Mouse (Mus musculus) CH12.LX (cell line): ENCODE measurements around the gene Map9. TPM values are rescaled to one million over a fixed set of nuclear protein-coding genes. Genes with fewer than 3 reads are reported as not detected.

Experiments used
- DNase-seq: peaks from one replicate; pipeline ENCODE4 v3.0.0-alpha.2; 2013; ENCODE audit errors: extremely low read depth
- H3K27ac ChIP-seq: 2 replicates; pipeline ENCODE4 v1.5.1; 2012; ENCODE audit warnings: low read depth, mild to moderate bottlenecking, control low read depth, moderate library complexity; ENCODE audit not compliant: insufficient read depth
- H3K27me3 ChIP-seq: replicated peaks from 2 replicates; pipeline ENCODE3; 2012; ENCODE audit warnings: inconsistent platforms
- H3K36me3 ChIP-seq, 2 experiments: replicated peaks in 1 of 2; 2 replicates each; pipeline versions ENCODE3 to v1.6.1; 2012; ENCODE audit warnings: inconsistent platforms in 1 of 2, low read length in 1 of 2, mild to moderate bottlenecking in 1 of 2, mixed read lengths in 1 of 2, moderate library complexity in 1 of 2; ENCODE audit not compliant: control insufficient read depth in 1 of 2, insufficient read depth in 1 of 2
- H3K4me1 ChIP-seq, 2 experiments: 2 replicates each; pipeline ENCODE4 v1.6.1; 2012; ENCODE audit warnings: inconsistent platforms in 1 of 2, moderate library complexity in 1 of 2; ENCODE audit not compliant: insufficient read depth in 2 of 2, control insufficient read depth in 1 of 2
- H3K4me2 ChIP-seq: 2 replicates; pipeline ENCODE4 v1.6.1; 2012; ENCODE audit warnings: low read depth, mild to moderate bottlenecking, control low read depth; ENCODE audit not compliant: poor library complexity, insufficient read depth, severe bottlenecking
- H3K4me3 ChIP-seq, 3 experiments: fragments of 150-350 bp in 1 of 3; sonication (generic) in 1 of 3; replicated peaks in 1 of 3; 2 replicates each; pipeline versions ENCODE3 to v1.5.1; 2011 to 2012; ENCODE audit warnings: low read depth in 2 of 3, low read length in 2 of 3, mild to moderate bottlenecking in 2 of 3, moderate library complexity in 2 of 3, control low read depth in 1 of 3, improper control_type of control experiment in 1 of 3, inconsistent platforms in 1 of 3, mixed read lengths in 1 of 3; ENCODE audit not compliant: poor library complexity in 1 of 3
- H3K79me2 ChIP-seq: replicated peaks from 2 replicates; pipeline ENCODE4 v1.6.1; 2012; ENCODE audit warnings: mild to moderate bottlenecking, moderate library complexity; ENCODE audit not compliant: control insufficient read depth, poor library complexity, insufficient read depth, severe bottlenecking; ENCODE audit errors: extremely low read depth
- H3K9ac ChIP-seq: 2 replicates; pipeline ENCODE4 v1.6.1; 2012; ENCODE audit warnings: low read depth, mild to moderate bottlenecking, control low read depth, moderate library complexity; ENCODE audit not compliant: insufficient read depth
- H3K9me3 ChIP-seq: replicated peaks from 2 replicates; pipeline ENCODE3; 2012; ENCODE audit warnings: low read length, inconsistent platforms, mixed read lengths
- CTCF ChIP-seq, 2 experiments: IDR thresholded peaks in 1 of 2; conservative IDR thresholded peaks in 1 of 2; 2 replicates each; pipeline ENCODE4 v1.5.1; 2011 to 2012; ENCODE audit warnings: low read depth in 2 of 2, low read length in 2 of 2, improper control_type of control experiment in 1 of 2, inconsistent platforms in 1 of 2, mild to moderate bottlenecking in 1 of 2, moderate library complexity in 1 of 2
- E2F4 ChIP-seq: IDR thresholded peaks from 2 replicates; pipeline ENCODE4 v1.6.1; 2011; ENCODE audit warnings: low read depth, low read length, improper control_type of control experiment; ENCODE audit not compliant: insufficient replicate concordance
- EP300 ChIP-seq: IDR thresholded peaks from 2 replicates; pipeline ENCODE4 v1.6.1; 2011; ENCODE audit warnings: low read length, improper control_type of control experiment
- ETS1 ChIP-seq: conservative IDR thresholded peaks from 2 replicates; pipeline ENCODE4 v1.6.1; 2012; ENCODE audit warnings: low read depth, mild to moderate bottlenecking, inconsistent platforms, low read length, improper control_type of control experiment, moderate library complexity
- GABPA ChIP-seq: IDR thresholded peaks from 2 replicates; pipeline ENCODE4 v1.6.1; 2012; ENCODE audit warnings: low read depth, low read length, improper control_type of control experiment, inconsistent platforms; ENCODE audit not compliant: insufficient replicate concordance
- IRF4 ChIP-seq: IDR thresholded peaks from 2 replicates; pipeline ENCODE4 v1.6.1; 2014; ENCODE audit warnings: low read depth, mild to moderate bottlenecking, inconsistent platforms, low read length, improper control_type of control experiment
- JUN ChIP-seq: IDR thresholded peaks from 2 replicates; pipeline ENCODE4 v1.6.1; 2011; ENCODE audit warnings: low read depth, mild to moderate bottlenecking, low read length, improper control_type of control experiment, moderate library complexity; ENCODE audit not compliant: insufficient read depth
- JUND ChIP-seq: conservative IDR thresholded peaks from 2 replicates; pipeline ENCODE4 v1.6.1; 2011; ENCODE audit warnings: low read depth, low read length, improper control_type of control experiment
- MAX ChIP-seq: IDR thresholded peaks from 2 replicates; pipeline ENCODE4 v1.6.1; 2011; ENCODE audit warnings: low read length, improper control_type of control experiment
- MAZ ChIP-seq: IDR thresholded peaks from 2 replicates; pipeline ENCODE4 v1.6.1; 2012; ENCODE audit warnings: low read depth, mild to moderate bottlenecking, inconsistent platforms, low read length, improper control_type of control experiment, moderate library complexity
- POLR2A ChIP-seq: IDR thresholded peaks from 2 replicates; pipeline ENCODE4 v1.6.1; 2011; ENCODE audit warnings: low read depth, mild to moderate bottlenecking, improper control_type of control experiment, low read length
- POLR2AphosphoS2 ChIP-seq: IDR thresholded peaks from 2 replicates; pipeline ENCODE4 v1.6.1; 2011; ENCODE audit warnings: low read depth, low read length, improper control_type of control experiment
- RAD21 ChIP-seq: IDR thresholded peaks from 2 replicates; pipeline ENCODE4 v1.6.1; 2011; ENCODE audit warnings: low read depth, mild to moderate bottlenecking, low read length, improper control_type of control experiment, moderate library complexity
- SMC3 ChIP-seq: IDR thresholded peaks from 2 replicates; pipeline ENCODE4 v1.6.1; 2011; ENCODE audit warnings: low read depth, low read length, improper control_type of control experiment
- TCF12 ChIP-seq: IDR thresholded peaks from 2 replicates; pipeline ENCODE4 v1.6.1; 2014; ENCODE audit warnings: low read depth, mild to moderate bottlenecking, inconsistent platforms, low read length, improper control_type of control experiment
- USF1 ChIP-seq: IDR thresholded peaks from 2 replicates; pipeline ENCODE4 v1.6.1; 2014; ENCODE audit warnings: low read depth, mild to moderate bottlenecking, inconsistent platforms, low read length, improper control_type of control experiment
- ZC3H11A ChIP-seq: IDR thresholded peaks from 2 replicates; pipeline ENCODE4 v1.6.1; 2012; ENCODE audit warnings: low read depth, mild to moderate bottlenecking, inconsistent platforms, low read length, improper control_type of control experiment
- ZKSCAN1 ChIP-seq: IDR thresholded peaks from 2 replicates; pipeline ENCODE4 v1.6.1; 2012; ENCODE audit warnings: low read depth, inconsistent platforms, low read length, improper control_type of control experiment, borderline replicate concordance
- ZMIZ1 ChIP-seq: IDR thresholded peaks from 2 replicates; pipeline ENCODE4 v1.6.1; 2012; ENCODE audit warnings: low read depth, mild to moderate bottlenecking, inconsistent platforms, low read length, improper control_type of control experiment
- dilution Hi-C: fragments of 300-500 bp; cut with MboI; formaldehyde crosslinking; loops from 2 replicates; pipeline ENCODE4 v1.14.3; 2020; ENCODE audit warnings: low sequenced_read_pairs; ENCODE audit not compliant: extremely low pct_unique_long_range_greater_than_20kb, extremely low pct_ligation_motif_present
- in situ Hi-C: fragments of 300-500 bp; cut with MboI; formaldehyde crosslinking; loops from 3 replicates; pipeline ENCODE4 v1.14.3; 2019; ENCODE audit warnings: low sequenced_read_pairs, low pct_ligation_motif_present, low pct_unique_long_range_greater_than_20kb, mixed read lengths
- polyA plus RNA-seq: library from polyadenylated mRNA; unstranded; fragments of >175 nt; gene quantifications from 2 replicates; pipeline ENCODE4 v1.2.1, GENCODE M21; 2012; ENCODE audit warnings: low read depth; ENCODE audit not compliant: insufficient read length
- total RNA-seq, 2 experiments: library from RNA; depleted of rRNA; stranded (reverse); fragments of 300-350 nt in 1 of 2; fragments of >200 nt in 1 of 2; gene quantifications; 2 replicates each; pipeline ENCODE4 v1.2.3; 2012 to 2014

Map9 gene
- total and polyA plus RNA-seq, 3 experiments: not detected

GRCm38 (mm10) chr3:82362452-82362851, 4.6 kb downstream of the Map9 start:
- Histone ChIP-seq H3K27ac (no peak overlapping the region), H3K79me2 (no peaks in the 10 kb centered on the region), H3K9me3 (no peaks in the 10 kb centered on the region), H3K4me1 (no peaks in the 10 kb centered on the region), H3K4me2 (no peak overlapping the region), H3K9ac (no peak overlapping the region), H3K36me3 (no peaks in the 10 kb centered on the region), H3K27me3 (no peaks in the 10 kb centered on the region), H3K4me3 (no peak overlapping the region)
- dilution Hi-C loops: no loop called here
- DNase-seq: peak; percentile 54
- in situ Hi-C loops: loop anchor here (25.0 kb wide), 1 partner anchor 500 kb away; no protein-coding TSS in a partner anchor
- TF ChIP-seq SMC3: 0 out of 2 replicates have a peak, but pooled peaks have one; percentile 4
- TF ChIP-seq E2F4: no peak
- TF ChIP-seq POLR2AphosphoS2: no peak
- TF ChIP-seq CTCF (conservative IDR thresholded peaks at IDR 0.05 in 1 of 2, IDR thresholded peaks at IDR 0.05 in 1 of 2; ENCODE audit: low read depth in 2 of 2, low read length in 2 of 2): peak; percentile 51 to 56; a peak in 3 of 4 replicates
- no peak for TF ChIP-seq IRF4
- TF ChIP-seq MAX: no peak
- TF ChIP-seq ETS1: no peak
- TF ChIP-seq ZKSCAN1: no peak
- no peak for TF ChIP-seq ZC3H11A
- no peak for TF ChIP-seq MAZ
- TF ChIP-seq RAD21: peak; percentile 6

- Histone ChIP-seq H3K9ac (no peak overlapping the region), H3K4me2 (no peak overlapping the region), H3K27me3 (no peaks in the 10 kb centered on the region), H3K4me3 (no peak overlapping the region), H3K4me1 (no peaks in the 10 kb centered on the region), H3K9me3 (no peaks in the 10 kb centered on the region), H3K79me2 (no peaks in the 10 kb centered on the region), H3K36me3 (no peaks in the 10 kb centered on the region)
- in situ Hi-C loops (loop anchor here (25.0 kb wide), 1 partner anchor 498 kb away; no protein-coding TSS in a partner anchor), dilution Hi-C loops (no loop called here)
- DNase-seq: no peak
- TF ChIP-seq ETS1: no peak
- no peak for TF ChIP-seq POLR2A
- no peak for TF ChIP-seq TCF12
- TF ChIP-seq USF1: no peak
- no peak for TF ChIP-seq JUN
- no peak for TF ChIP-seq JUND
- TF ChIP-seq ZC3H11A: no peak
- no peak for TF ChIP-seq GABPA
- TF ChIP-seq MAX: no peak
- no peak for TF ChIP-seq RAD21
- no peak for TF ChIP-seq EP300
- TF ChIP-seq ZMIZ1: no peak
- TF ChIP-seq, all 38 proteins: peak for 0
- no peak overlapping the region for H3K27ac ChIP-seq
Observed at GRCm38 (mm10) chr3:82364505-82364904, 6.7 kb downstream of the Map9 start.
